Mouse (Mus musculus) heart, embryonic 15.5 days (tissue): Measurements from ENCODE around the gene Mob3b. TPM values are rescaled to one million over a fixed set of nuclear protein-coding genes. Genes with fewer than 3 reads are reported as not detected.

ENCODE experiments used
- ATAC-seq: fragments of 200-750 bp; cut with Nextera tagmentation; replicated peaks from 2 replicates; pipeline ENCODE4 v1.8.0; 2017; ENCODE audit warnings: low read depth, moderate TSS enrichment; ENCODE audit not compliant: insufficient number of reproducible peaks, insufficient read depth, low FRiP score
- H3K27ac ChIP-seq: fragments of 300-500 bp; sonication (generic); 2 replicates; pipeline ENCODE4 v1.5.1; 2015; ENCODE audit warnings: mild to moderate bottlenecking, inconsistent platforms
- H3K27me3 ChIP-seq: fragments of 300-500 bp; sonication (generic); 2 replicates; pipeline ENCODE4 v1.6.1; 2015; ENCODE audit warnings: inconsistent platforms
- H3K36me3 ChIP-seq: fragments of 300-500 bp; sonication (generic); 2 replicates; pipeline ENCODE4 v1.6.1; 2015; ENCODE audit warnings: mild to moderate bottlenecking, inconsistent platforms
- H3K4me1 ChIP-seq: fragments of 300-500 bp; sonication (generic); replicated peaks from 2 replicates; pipeline ENCODE4 v1.6.1; 2015; ENCODE audit warnings: inconsistent platforms
- H3K4me2 ChIP-seq: fragments of 300-500 bp; sonication (generic); 2 replicates; pipeline ENCODE4 v1.6.1; 2015; ENCODE audit warnings: inconsistent platforms, mild to moderate bottlenecking, moderate library complexity
- H3K4me3 ChIP-seq: fragments of 300-500 bp; sonication (generic); 2 replicates; pipeline ENCODE4 v1.5.1; 2015; ENCODE audit warnings: mild to moderate bottlenecking, inconsistent platforms
- H3K9ac ChIP-seq: fragments of 300-500 bp; sonication (generic); 2 replicates; pipeline ENCODE4 v1.6.1; 2015; ENCODE audit warnings: mild to moderate bottlenecking, inconsistent platforms
- H3K9me3 ChIP-seq: fragments of 300-500 bp; sonication (generic); replicated peaks from 2 replicates; pipeline ENCODE4 v1.6.1; 2016; ENCODE audit warnings: inconsistent platforms
- WGBS: fragments of 180-500 bp; shearing (Covaris S2); methylation state at CpG from one replicate; pipeline ENCODE4 v1.1.7; 2015; ENCODE audit warnings: mixed read lengths; 5-methylcytosine and 5-hydroxymethylcytosine counted together
- polyA plus RNA-seq: library from polyadenylated mRNA; unstranded; fragments of >200 nt; fragmentation: Nextera tagmentation; extraction: Ambion mirVana; gene quantifications from 2 replicates; pipeline ENCODE4 v1.2.1, GENCODE M21; 2015

Gene Mob3b
- polyA plus RNA-seq, 1 experiment from 2014 or later: 4.1 TPM

DNA sequence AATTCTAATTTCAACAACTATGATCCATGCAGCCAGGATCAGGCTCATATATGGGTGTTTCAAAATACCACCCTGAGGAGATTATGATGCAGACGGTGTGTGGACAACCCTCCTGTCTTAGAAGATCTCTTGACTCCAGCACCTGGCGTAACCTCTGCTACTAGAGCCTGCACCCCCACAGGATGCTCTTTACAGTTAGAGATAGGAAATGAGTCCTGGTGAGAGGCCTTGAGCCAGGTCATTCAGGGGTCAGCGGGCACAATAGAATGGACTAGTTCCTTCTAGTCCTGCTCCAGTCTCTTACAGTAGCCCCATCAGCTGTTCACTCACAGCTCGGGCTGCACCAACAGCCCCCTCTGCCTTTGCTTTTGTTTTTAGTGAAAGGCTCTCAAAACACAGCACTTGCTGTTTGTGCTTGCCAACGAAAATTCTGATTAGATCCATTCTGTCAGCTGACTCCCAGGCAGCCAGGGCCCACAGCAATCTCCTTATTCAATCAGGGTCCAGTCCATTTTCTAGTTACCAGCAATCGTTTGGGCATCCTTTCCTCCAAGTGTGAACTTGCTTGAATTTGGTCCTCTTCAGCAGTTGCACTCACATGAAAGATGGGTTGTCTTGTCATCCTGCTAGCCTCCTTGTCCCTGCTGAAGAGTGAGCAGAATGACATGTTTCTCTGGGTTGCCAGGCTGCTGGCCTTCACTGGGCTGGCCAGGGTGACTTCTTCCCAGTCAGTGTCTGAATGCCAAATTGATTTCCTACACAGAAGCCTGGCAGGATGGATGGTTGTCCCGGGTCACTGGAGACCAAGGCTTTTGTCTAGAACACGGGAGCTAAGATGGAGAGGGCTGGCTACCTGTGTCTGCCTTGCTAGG lies 175.7 kb downstream of the Mob3b start:
- 64% methylated on average over 8 of the region's 8 CpGs for WGBS
- Histone ChIP-seq H3K27me3 (no peaks in the 10 kb centered on the region), H3K36me3 (no peaks in the 10 kb centered on the region), H3K4me1 (peaks cover 21% of the 10 kb centered on the region), H3K9ac (no peak overlapping the region), H3K27ac (no peak overlapping the region), H3K9me3 (no peaks in the 10 kb centered on the region), H3K4me3 (no peak overlapping the region), H3K4me2 (no peak overlapping the region)
- no peak for ATAC-seq

DNA sequence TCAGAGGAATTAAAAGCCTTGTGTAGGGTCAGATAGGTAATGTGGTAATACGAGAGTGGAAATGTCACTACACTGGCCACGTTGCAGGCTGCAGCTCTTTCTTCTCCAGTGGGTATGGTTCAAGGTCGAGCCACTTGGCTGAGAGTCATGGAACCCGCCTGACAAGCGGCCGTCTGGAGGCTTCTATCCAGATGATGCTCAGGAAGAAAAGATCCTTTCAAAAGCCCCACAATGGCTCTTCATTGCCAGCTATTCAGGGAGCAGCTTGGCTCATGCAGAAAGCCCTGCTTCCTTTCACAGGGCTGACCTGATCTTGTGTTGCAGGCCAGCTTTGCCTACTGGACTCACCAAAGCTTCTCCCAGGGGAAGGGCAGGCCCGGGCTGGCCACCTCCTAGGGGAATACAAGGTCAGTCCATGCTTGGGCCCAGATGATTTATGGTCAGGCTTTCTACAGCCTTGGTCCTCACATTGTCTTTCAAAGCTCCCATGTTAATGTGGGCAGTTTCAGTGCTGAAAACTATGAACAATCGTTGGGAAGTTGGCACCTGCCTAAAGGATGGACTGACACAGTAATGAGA lies 176.7 kb downstream of the Mob3b start:
- no peak overlapping the region for H3K27ac ChIP-seq
- no peak for ATAC-seq
- no peaks in the 10 kb centered on the region for H3K9me3 ChIP-seq
- H3K9ac ChIP-seq: no peak overlapping the region
- no peak overlapping the region for H3K4me3 ChIP-seq
- H3K36me3 ChIP-seq: no peaks in the 10 kb centered on the region
- H3K27me3 ChIP-seq: no peaks in the 10 kb centered on the region
- H3K4me1 ChIP-seq: peaks cover 29% of the 10 kb centered on the region
- WGBS: 82% methylated on average over 8 of the region's 8 CpGs
- no peak overlapping the region for H3K4me2 ChIP-seq

DNA sequence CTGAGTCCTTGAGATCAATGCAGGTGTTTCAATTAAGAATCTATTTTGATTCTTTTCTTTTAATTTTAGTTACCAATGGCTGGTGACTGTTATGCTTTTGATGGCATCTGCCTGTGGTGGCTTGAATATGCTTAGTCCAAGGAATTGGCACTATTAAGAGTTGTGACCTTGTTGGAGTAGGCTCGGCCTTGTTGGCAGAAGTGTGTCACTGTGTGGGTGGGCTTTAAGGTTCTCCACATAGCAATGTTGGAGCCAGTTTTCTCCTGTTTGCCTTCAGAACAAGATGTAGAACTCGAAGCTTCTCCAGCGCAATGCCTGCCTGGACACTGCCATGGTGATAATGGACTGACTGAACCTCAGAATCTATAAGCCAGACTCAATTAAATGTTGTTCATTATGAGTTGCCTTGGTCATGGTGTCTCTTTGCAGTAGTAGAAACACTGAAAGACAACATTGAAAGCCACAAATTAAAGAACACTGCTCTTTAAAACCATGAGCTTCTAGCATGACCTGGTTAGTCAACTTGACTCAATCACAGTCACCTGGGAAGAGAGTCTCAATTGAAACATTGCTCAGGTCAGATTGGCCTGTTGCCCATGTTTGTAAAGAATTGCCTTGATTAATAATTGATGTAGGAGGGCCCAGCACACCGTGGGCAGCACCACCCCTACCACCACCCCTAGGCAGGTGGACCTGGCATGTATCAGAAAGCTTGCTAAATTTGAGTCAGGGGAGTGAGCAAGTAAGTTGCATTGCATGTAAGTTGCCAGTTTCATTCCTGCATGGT lies 180.2 kb downstream of the Mob3b start:
- no peak for ATAC-seq
- peak overlapping the region; percentile 86 for H3K27ac ChIP-seq
- no peaks in the 10 kb centered on the region for H3K36me3 ChIP-seq
- 86% methylated on average over 4 of the region's 4 CpGs for WGBS
- peak overlapping the region; percentile 51 for H3K4me2 ChIP-seq
- H3K4me1 ChIP-seq: peaks cover 29% of the 10 kb centered on the region
- H3K27me3 ChIP-seq: no peaks in the 10 kb centered on the region
- no peaks in the 10 kb centered on the region for H3K9me3 ChIP-seq
- H3K4me3 ChIP-seq: no peak overlapping the region
- no peak overlapping the region for H3K9ac ChIP-seq

DNA sequence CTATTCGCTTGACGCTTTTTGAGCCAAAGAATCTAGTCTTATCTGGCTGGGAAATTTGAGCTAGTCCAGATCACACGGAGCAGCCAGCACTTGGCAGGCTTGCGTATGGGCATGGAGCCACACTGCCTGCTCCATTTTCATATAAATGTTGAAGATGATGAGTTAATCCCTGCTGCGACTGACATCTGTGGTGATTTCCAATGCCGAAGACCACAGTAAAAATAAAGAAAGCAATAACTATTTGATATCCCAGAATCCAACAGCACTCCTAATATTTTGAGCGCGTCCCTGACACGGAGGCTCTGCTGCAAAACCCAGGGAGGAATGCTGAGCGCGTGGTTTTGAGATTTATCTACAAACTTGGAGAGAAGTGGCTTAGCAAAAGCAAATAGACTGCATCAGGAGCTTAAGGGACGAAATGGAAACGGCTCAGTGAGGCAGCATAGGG lies 180.9 kb downstream of the Mob3b start:
- Histone ChIP-seq H3K4me2 (peak overlapping the region; percentile 51), H3K4me3 (peak overlapping the region; percentile 7), H3K4me1 (peaks cover 24% of the 10 kb centered on the region), H3K9ac (no peak overlapping the region), H3K9me3 (no peaks in the 10 kb centered on the region), H3K36me3 (no peaks in the 10 kb centered on the region), H3K27me3 (no peaks in the 10 kb centered on the region), H3K27ac (peak overlapping the region; percentile 86)
- WGBS: 25% methylated on average over 13 of the region's 13 CpGs
- ATAC-seq: peak; percentile 82

DNA sequence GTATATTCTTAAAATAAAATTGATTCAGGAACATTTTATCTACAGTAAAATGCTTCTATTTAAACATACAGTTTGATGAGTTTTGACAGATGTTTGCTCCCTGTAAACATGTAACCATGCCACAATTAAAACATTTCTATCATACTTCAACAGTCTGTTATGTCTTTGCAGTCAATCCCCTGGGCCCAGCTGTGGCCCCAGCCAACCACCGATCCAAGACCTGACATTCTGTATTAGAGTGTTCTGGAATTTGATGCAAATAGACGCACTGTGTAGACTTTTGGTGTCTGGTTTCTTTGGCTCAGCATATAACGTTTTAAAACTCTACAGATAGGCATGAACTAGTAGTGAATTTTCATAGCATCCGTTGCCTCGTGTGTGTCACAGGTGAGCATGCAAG lies 182.5 kb downstream of the Mob3b start:
- no peaks in the 10 kb centered on the region for H3K36me3 ChIP-seq
- no peak overlapping the region for H3K27ac ChIP-seq
- H3K9me3 ChIP-seq: no peaks in the 10 kb centered on the region
- H3K27me3 ChIP-seq: no peaks in the 10 kb centered on the region
- 68% methylated on average over 5 of the region's 5 CpGs for WGBS
- no peak overlapping the region for H3K9ac ChIP-seq
- H3K4me2 ChIP-seq: no peak overlapping the region
- H3K4me1 ChIP-seq: peaks cover 21% of the 10 kb centered on the region
- H3K4me3 ChIP-seq: no peak overlapping the region
- no peak for ATAC-seq

DNA sequence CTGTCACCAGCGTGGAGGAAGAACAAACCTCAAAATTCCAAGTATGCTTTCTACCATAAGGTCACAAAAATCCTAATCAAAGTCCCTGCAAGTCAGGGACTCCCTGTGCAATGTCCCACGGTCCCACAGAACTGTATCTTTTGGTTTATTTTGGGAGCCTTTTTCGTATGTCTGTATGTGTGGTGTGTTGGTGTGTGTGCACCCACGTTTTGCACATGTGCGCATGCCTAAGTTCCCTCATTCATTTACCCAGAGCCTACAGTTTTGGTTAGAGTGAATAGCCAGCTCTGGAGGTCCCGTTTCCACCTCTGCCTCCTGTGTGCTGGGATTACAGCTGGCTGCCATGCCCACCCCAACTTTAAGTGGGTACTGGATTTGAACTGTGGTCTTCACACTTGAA lies 189.7 kb downstream of the Mob3b start:
- H3K36me3 ChIP-seq: no peaks in the 10 kb centered on the region
- 79% methylated on average over 6 of the region's 6 CpGs for WGBS

DNA sequence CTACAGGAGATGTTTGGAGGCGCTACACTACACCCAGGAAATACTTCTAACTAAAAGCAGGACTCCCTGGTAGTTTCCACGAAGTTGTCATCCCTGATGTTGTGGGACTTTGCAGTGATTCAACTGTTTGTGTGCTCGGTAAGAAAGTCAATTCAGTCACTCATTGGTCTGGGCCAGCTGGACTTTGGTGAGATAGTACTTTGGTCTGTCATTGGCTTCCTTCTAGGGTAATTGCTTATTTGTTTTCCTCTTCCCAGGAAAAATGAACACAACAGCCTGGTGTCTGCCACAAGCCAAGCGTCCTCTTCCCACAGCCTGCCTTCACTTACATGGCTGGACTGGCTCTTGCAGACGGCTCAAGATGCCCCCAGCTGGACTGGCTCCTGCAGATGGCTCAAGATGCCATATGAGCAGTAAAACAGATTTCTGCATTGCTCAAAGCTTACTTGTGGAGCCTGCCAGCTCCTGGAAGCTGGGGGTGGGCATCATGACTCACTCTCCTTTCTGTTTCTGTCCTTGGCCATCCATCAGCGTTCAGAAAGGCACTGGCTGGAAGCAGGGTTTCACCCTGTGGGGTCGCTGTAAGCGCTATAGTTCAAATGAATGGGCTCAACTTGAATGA lies 190.8 kb downstream of the Mob3b start:
- H3K9me3 ChIP-seq: no peaks in the 10 kb centered on the region
- ATAC-seq: no peak
- H3K27me3 ChIP-seq: no peaks in the 10 kb centered on the region
- WGBS: 68% methylated on average over 8 of the region's 8 CpGs
- no peak overlapping the region for H3K9ac ChIP-seq
- no peak overlapping the region for H3K4me2 ChIP-seq
- no peaks in the 10 kb centered on the region for H3K36me3 ChIP-seq
- no peak overlapping the region for H3K4me3 ChIP-seq
- H3K27ac ChIP-seq: no peak overlapping the region
- peaks cover 4% of the 10 kb centered on the region; the same call in 1 of the 2 replicates for H3K4me1 ChIP-seq

More for the DNA sequence above, 189.7 kb downstream of the Mob3b start:
- H3K27ac ChIP-seq: no peak overlapping the region
- no peak overlapping the region for H3K4me3 ChIP-seq
- ATAC-seq: no peak
- H3K4me2 ChIP-seq: no peak overlapping the region
- H3K27me3 ChIP-seq: no peaks in the 10 kb centered on the region
- H3K9me3 ChIP-seq: no peaks in the 10 kb centered on the region
- no peak overlapping the region for H3K9ac ChIP-seq
- H3K4me1 ChIP-seq: peaks cover 4% of the 10 kb centered on the region; the same call in 1 of the 2 replicates

DNA sequence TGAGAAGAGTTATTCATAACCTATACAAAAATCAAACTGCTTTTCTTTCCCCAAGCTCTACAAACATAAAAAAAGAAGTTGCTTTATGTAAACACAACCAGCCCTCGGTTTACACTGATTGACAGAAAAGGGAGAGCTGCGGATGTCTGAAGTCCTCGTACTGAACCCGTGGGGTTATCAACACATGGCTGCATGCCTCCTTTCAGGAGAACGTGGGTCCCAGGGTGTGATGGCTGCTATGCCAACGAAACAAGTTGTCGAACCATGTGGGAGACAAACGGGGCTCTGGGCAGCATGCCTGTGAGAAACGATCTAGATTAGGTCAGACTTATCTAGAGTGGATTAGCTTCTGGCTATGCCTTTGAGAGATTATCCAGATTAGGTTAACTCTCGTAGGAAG lies 192.4 kb downstream of the Mob3b start:
- no peak overlapping the region for H3K27ac ChIP-seq

DNA sequence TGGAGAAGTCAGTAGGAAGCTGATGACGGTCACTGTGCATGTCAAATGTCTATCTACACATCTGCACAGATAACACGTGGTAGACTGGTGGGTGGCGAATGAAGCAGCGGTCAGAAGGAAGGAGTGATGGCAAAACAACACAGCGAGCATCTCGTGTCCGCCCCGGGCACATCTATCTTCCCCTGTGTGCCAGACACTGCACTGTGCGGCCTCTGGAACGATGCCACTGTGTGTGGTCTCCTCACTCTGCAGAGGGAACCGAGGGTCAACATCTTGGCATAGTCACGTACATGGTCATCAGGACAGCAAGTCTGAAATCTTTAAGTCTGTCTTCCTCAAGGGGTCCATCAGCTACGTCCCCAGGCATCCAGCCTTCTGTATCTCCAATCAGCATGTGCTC lies 193.3 kb downstream of the Mob3b start:
- WGBS: 67% methylated on average over 13 of the region's 13 CpGs
- peaks cover 4% of the 10 kb centered on the region; the same call in 1 of the 2 replicates for H3K4me1 ChIP-seq
- no peaks in the 10 kb centered on the region for H3K27me3 ChIP-seq
- no peak overlapping the region for H3K4me3 ChIP-seq
- no peaks in the 10 kb centered on the region for H3K9me3 ChIP-seq
- no peak overlapping the region for H3K9ac ChIP-seq
- H3K27ac ChIP-seq: no peak overlapping the region
- ATAC-seq: 0 out of 2 replicates have a peak, but pooled peaks have one; percentile 34
- H3K36me3 ChIP-seq: no peaks in the 10 kb centered on the region
- H3K4me2 ChIP-seq: no peak overlapping the region

More for the DNA sequence above, 192.4 kb downstream of the Mob3b start:
- WGBS: 30% methylated on average over 10 of the region's 10 CpGs
- no peak overlapping the region for H3K9ac ChIP-seq
- no peaks in the 10 kb centered on the region for H3K9me3 ChIP-seq
- no peaks in the 10 kb centered on the region for H3K27me3 ChIP-seq
- ATAC-seq: no peak
- peaks cover 4% of the 10 kb centered on the region; the same call in 1 of the 2 replicates for H3K4me1 ChIP-seq
- no peaks in the 10 kb centered on the region for H3K36me3 ChIP-seq
- no peak overlapping the region for H3K4me2 ChIP-seq
- no peak overlapping the region for H3K4me3 ChIP-seq

DNA sequence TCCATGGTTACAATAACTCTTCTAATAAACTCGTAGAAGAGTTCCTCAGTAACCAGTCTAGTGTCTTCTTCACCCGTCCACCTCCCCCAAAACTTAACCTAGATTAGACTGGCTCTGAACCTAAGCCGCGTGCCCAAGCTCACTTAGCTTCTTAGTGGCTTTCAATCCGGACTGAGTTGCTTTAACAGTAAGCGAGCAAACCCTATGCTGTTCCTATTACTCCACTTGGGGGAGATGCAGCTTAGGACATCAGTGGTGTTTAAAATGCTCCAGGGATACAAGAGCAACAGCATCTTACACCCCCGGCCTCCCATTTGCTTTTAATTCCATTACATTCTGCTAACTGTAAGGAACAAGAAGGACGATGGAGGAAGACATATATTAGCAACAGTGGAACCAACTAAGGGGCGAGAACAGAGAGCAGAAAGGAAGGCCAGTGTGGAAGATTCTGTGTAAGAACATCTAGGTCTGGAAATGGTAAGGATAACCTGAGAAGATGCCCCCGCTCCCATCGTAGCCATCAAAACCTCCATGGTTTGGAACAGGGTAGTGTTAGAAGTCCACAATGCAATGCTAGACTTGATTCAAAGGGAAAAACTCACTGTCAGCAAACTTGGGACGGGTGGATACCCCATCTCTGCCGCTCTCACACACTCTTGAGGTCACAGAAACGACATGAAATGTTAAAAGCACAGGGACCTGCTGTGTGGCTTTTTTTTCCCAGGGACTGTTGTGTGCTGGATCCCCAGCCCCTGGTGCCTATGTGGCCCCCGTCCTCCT lies 196.3 kb downstream of the Mob3b start:
- Histone ChIP-seq H3K27ac (no peak overlapping the region), H3K36me3 (no peaks in the 10 kb centered on the region), H3K4me2 (no peak overlapping the region), H3K4me3 (no peak overlapping the region), H3K9ac (no peak overlapping the region), H3K9me3 (no peaks in the 10 kb centered on the region), H3K4me1 (peaks cover 4% of the 10 kb centered on the region; the same call in 1 of the 2 replicates), H3K27me3 (peaks cover 3% of the 10 kb centered on the region; the same call in 1 of the 2 replicates)
- no peak for ATAC-seq
- whole genome bisulfite sequencing: 67% methylated on average over 15 of the region's 15 CpGs
